Mouse (Mus musculus) embryonic stem cell, embryonic (primary cell): ENCODE measurements around the gene Whrn.

Source experiments
- CTCF ChIA-PET, 4 experiments: fragments of 300-600 bp in 2 of 4; fragments of 350-600 bp in 2 of 4; sonication (Branson Sonifier 250); formaldehyde crosslinking; loops; one replicate each; lab custom pipeline; 2022; ENCODE audit warnings: inconsistent platforms in 2 of 4; lab: Charles Lee
- POLR2A ChIA-PET, 4 experiments: fragments of 300-600 bp in 2 of 4; fragments of 350-600 bp in 2 of 4; sonication (Branson Sonifier 250); formaldehyde crosslinking; loops; one replicate each; lab custom pipeline; 2022; ENCODE audit warnings: antibody characterized with exemption in 4 of 4, inconsistent platforms in 1 of 4; lab: Charles Lee

Gene Whrn

DNA sequence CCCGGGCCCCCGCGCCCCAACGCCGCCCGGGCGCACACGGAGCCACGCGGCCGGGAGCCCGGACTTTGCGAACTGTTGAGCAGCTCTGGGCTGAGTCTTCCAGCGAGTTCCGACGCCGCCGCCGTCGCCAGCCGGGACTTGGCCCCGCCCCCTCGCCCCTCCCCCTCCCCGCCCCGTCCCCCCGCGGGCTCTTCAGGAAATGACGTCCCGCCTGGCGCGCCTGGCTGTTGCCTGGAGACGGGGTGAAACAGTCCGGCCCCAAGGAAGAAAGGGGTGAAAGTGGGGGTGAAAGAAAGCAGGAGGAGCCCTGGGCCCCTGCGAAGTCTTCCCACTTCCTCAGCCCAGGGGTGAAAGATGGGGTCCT, at the start of gene Whrn:
Gene Whrn, minus strand, starts transcription at position 77 of the 364 bp plus-strand sequence.
- CTCF ChIA-PET: interaction anchor here in 3 of 4 experiments (0.6 to 1.6 kb wide), 5 partner anchors 9 to 127 kb away, joined by 3 to 8 read pairs (median 3); no protein-coding TSS in a partner anchor
- POLR2A ChIA-PET: interaction anchor here in 3 of 4 experiments (0.5 to 2.7 kb wide), 29 partner anchors 9 to 87 kb away, joined by 3 to 21 read pairs (median 4); partner anchors contain the start of genes Atp6v1g1 (in 2 of the 3) and Tmem268 (in 1 of the 3)

GRCm38 (mm10) chr4:63545231-63545958, 49.6 kb upstream of the Whrn start:
- CTCF ChIA-PET: interaction anchor here in 2 of 4 experiments (0.6 to 1.2 kb wide), 2 partner anchors 135 to 142 kb away, joined by 3 read pairs; no protein-coding TSS in a partner anchor
- POLR2A ChIA-PET: interaction anchor here (0.5 to 7.8 kb wide), 26 partner anchors 11 to 328 kb away, joined by 3 to 127 read pairs (median 5); partner anchors contain the start of genes Tmem268 (in 3 of the 4) and Whrn (in 2 of the 4)

DNA sequence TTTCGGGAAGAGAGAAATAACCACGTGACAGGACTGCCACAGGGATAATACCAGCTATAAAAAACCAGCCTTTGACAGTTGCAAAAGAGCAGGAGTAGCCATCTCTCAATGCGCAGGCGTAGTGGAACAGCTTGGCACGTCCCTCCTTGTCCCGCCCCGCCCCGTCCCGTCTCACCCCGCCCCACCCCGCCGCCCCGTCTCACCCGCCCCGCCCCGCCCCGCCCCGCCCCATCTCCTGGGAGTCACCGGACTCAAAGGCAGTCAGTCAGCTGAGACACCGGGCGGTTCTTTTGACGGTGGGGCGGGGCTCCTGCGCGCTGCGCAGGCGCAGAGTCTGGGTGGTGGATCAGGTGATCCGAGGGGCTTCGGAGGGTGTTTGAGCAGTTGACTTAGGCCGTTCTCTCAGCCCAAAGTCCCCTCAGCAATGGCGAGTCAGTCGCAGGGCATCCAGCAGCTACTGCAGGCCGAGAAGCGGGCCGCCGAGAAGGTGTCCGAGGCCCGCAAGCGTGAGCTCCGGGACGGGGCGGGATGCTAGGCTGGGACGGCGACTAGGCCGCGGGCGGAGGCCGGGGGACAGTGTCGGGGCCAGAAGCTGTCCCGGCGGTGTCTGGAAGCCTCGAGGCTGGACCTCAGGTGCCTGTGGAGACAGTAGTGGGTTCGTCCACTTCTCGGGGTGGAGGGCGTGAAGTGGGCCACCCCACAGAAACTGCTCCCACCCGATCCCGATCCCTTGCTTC, 48.9 kb upstream of the Whrn start, which contains the start of gene Atp6v1g1:
Gene Atp6v1g1, plus strand, starts transcription at position 279 of the 737 bp plus-strand sequence.
- ChIA-PET CTCF (interaction anchor here in 1 of 4 experiments (1.2 kb wide), 1 partner anchor 134 kb away, joined by 3 read pairs; no protein-coding TSS in a partner anchor), POLR2A (interaction anchor here (0.6 to 7.8 kb wide), 37 partner anchors 10 to 328 kb away, joined by 3 to 127 read pairs (median 5); partner anchors contain the start of genes Tmem268 (in 3 of the 4) and Whrn (in 2 of the 4))

- POLR2A ChIA-PET: interaction anchor here (0.6 to 7.8 kb wide), 36 partner anchors 9 to 155 kb away, joined by 3 to 127 read pairs (median 5); partner anchors contain the start of genes Tmem268 (in 3 of the 4) and Whrn (in 2 of the 4)
- CTCF ChIA-PET: interaction anchor here in 1 of 4 experiments (1.2 kb wide), 1 partner anchor 133 kb away, joined by 3 read pairs; no protein-coding TSS in a partner anchor
These were observed 48.1 kb upstream of the Whrn start for GRCm38 (mm10) chr4:63543746-63544493.

DNA sequence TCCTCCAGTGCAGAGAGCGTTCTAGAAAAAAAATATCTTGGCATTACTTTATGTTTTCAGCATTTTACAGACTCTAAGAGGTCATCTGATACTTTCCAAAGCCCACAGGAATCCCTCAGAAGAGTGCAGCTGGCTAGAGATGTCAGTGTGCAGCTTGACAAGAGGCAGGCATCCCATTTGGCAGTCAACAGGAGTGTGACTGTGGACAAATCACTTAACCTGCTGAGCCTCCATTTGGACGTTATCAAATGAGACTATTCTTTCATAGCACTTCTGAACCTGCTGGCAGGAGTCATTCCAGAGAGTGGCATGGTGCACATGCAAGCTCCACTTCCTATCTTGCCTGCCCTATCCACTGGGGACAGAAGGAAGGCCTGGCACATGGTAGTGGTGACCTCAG, 46.4 kb upstream of the Whrn start:
- POLR2A ChIA-PET: interaction anchor here in 1 of 4 experiments (1.1 kb wide), 1 partner anchor 14 kb away, joined by 3 read pairs; no protein-coding TSS in a partner anchor

GRCm38 (mm10) chr4:63537602-63538001, 41.8 kb upstream of the Whrn start:
- CTCF ChIA-PET: no interaction called here
- POLR2A ChIA-PET: interaction anchor here in 2 of 4 experiments (1.1 to 1.6 kb wide), 2 partner anchors 12 to 22 kb away, joined by 3 read pairs; no protein-coding TSS in a partner anchor

More for the DNA sequence above, 46.4 kb upstream of the Whrn start:
- CTCF ChIA-PET: no interaction called here

GRCm38 (mm10) chr4:63530409-63530808, 34.6 kb upstream of the Whrn start:
- CTCF ChIA-PET: no interaction called here
- POLR2A ChIA-PET: no interaction called here

- CTCF ChIA-PET: no interaction called here
- POLR2A ChIA-PET: no interaction called here
These were observed 33.2 kb upstream of the Whrn start for GRCm38 (mm10) chr4:63528946-63529345.

DNA sequence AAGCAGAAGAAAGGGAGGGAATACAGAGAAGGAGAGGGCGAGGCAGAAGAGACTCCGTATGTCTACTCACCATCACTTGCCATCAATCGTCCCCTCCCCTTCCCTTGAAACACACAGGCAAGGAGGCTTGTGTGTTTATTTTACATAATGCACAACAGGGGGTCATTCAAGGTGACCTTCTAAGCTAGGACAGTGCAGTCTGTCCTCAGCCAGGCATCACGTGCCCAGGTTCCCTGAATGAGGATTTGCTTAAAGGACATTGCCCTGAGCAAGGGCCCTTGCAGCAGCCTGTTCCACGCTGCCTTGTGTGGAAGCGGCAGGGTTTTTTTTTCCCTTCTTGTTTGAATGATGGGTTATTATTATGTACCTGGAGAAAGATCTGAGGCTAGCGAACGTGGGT, 29.7 kb upstream of the Whrn start:
- ChIA-PET CTCF (interaction anchor here in 1 of 4 experiments (0.5 kb wide), 1 partner anchor 28 kb away, joined by 3 read pairs; no protein-coding TSS in a partner anchor), POLR2A (interaction anchor here in 3 of 4 experiments (0.6 to 1.9 kb wide), 13 partner anchors 9 to 662 kb away, joined by 3 to 6 read pairs (median 3); partner anchors contain the start of genes Atp6v1g1 (in 2 of the 3) and Whrn (in 1 of the 3))

- CTCF ChIA-PET: no interaction called here
These were observed 26.1 kb upstream of the Whrn start for GRCm38 (mm10) chr4:63521813-63522419.

DNA sequence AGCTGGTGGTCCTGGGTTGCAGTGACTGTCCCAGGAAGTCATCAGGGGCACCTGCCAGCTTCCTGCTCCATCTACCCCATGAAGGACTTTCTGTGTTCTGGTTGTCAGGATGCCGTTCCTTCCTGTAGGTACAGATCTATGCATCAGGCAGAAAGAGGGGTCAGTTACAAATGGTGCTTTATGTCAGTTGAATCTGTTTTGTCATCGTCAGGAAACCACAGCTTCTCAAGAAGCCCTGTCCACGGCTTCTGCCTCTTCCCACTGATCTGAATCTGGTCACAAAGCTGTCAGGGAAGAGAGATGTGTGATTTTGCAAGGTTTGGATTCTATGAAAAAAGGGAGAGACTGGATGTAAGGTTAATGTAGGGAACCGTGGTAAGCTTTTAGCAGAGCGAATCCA, 19.2 kb upstream of the Whrn start:
- ChIA-PET POLR2A (interaction anchor here in 2 of 4 experiments (0.6 to 0.9 kb wide), 3 partner anchors 11 to 430 kb away, joined by 3 to 8 read pairs (median 3); no protein-coding TSS in a partner anchor), CTCF (interaction anchor here in 1 of 4 experiments (0.6 kb wide), 1 partner anchor 115 kb away, joined by 3 read pairs; no protein-coding TSS in a partner anchor)

More at GRCm38 (mm10) chr4:63521813-63522419, 26.1 kb upstream of the Whrn start:
- POLR2A ChIA-PET: interaction anchor here in 1 of 4 experiments (2.4 kb wide), 1 partner anchor 23 kb away, joined by 7 read pairs; the partner anchor contains the start of gene Atp6v1g1

DNA sequence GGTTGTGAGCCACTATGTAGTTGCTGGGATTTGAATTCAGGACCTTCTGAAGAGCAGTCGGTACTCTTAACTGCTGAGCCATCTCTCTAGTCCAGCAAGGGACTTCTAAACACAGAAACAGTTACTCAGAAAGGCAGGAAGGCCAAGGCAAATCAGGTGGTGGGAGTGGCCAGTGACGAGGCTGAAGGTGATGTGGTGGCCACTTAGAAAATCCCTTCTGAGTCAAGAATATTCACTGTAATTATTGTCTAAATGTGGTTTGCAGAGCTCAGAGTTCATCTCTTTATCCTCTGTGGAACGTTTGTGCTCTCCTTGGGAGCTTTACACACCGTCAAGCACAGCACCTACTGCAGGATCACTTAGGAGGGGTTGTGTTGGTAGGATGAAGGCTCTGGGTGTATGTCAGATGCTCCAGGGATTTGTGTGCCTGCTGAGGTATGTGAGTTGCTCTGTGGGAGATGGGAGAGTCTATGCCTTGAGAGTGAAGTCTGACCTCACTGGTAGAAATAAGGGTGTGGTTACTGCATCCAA, 18.7 kb upstream of the Whrn start:
- POLR2A ChIA-PET: interaction anchor here in 1 of 4 experiments (0.8 kb wide), 1 partner anchor 12 kb away, joined by 3 read pairs; no protein-coding TSS in a partner anchor
- CTCF ChIA-PET: interaction anchor here in 1 of 4 experiments (0.6 kb wide), 1 partner anchor 114 kb away, joined by 3 read pairs; no protein-coding TSS in a partner anchor

- POLR2A ChIA-PET: interaction anchor here in 2 of 4 experiments (0.5 to 1.2 kb wide), 2 partner anchors 34 to 46 kb away, joined by 3 to 5 read pairs; no protein-coding TSS in a partner anchor
- CTCF ChIA-PET: no interaction called here
These were observed 17.1 kb upstream of the Whrn start for GRCm38 (mm10) chr4:63512921-63513320.

DNA sequence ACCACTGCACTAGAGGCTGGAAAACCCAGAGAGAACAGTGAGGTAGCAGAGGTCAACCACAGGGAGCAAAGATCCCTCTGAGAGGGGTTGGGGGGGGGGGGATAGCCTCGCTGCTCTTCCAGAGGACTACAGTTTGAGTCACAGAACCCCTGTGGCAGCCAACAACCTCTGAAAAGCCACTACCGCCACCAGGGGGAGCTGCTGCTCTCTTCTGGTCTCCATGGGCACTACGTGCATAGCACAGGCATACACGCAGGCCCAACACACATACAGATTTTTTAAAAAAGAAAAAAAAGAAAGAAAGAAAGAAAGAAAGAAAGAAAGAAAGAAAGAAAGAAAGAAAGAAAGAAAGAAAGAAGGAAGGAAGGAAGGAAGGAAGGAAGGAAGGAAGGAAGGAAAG, 12.4 kb upstream of the Whrn start:
- ChIA-PET CTCF (interaction anchor here (0.5 to 1.3 kb wide), 16 partner anchors 10 to 533 kb away, joined by 3 to 23 read pairs (median 5); partner anchors contain the start of gene Whrn (in 1 of the 4)), POLR2A (interaction anchor here in 2 of 4 experiments (0.7 to 1.1 kb wide), 3 partner anchors 8 to 50 kb away, joined by 3 to 4 read pairs (median 3); partner anchors contain the start of gene Tmem268 (in 1 of the 2))

DNA sequence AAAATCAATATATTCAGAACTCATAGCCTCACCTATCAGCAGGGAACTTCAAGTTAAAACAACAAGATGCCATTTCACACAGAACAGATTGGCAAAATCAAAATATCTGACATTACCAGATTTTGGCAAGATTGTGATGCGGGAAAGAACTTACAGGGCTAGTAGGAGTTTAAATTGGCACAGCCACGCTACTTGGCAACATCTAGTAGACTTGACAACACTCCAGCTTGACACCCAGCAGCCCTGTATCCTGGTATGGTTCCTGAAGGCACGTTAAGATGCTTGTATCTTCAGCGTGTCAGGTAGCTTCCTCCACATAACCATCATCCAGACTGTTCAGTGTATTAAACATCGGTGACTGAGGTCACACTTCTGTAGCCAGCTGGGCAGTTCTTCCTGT, 11.7 kb upstream of the Whrn start:
- CTCF ChIA-PET: interaction anchor here in 1 of 4 experiments (0.7 kb wide), 1 partner anchor 118 kb away, joined by 8 read pairs; no protein-coding TSS in a partner anchor
- POLR2A ChIA-PET: interaction anchor here in 2 of 4 experiments (0.5 to 0.6 kb wide), 2 partner anchors 91 to 109 kb away, joined by 5 to 6 read pairs; no protein-coding TSS in a partner anchor

GRCm38 (mm10) chr4:63503949-63504348, 8.2 kb upstream of the Whrn start:
- CTCF ChIA-PET: interaction anchor here in 1 of 4 experiments (0.6 kb wide), 1 partner anchor 275 kb away, joined by 3 read pairs; no protein-coding TSS in a partner anchor

More at GRCm38 (mm10) chr4:63503949-63504348, 8.2 kb upstream of the Whrn start:
- POLR2A ChIA-PET: interaction anchor here in 1 of 4 experiments (0.5 kb wide), 1 partner anchor 10 kb away, joined by 3 read pairs; no protein-coding TSS in a partner anchor
